Mouse (Mus musculus): Measurements from ENCODE around the gene Ghr.

Gene Ghr

GRCm38 (mm10) chr15:3536309-3536900 is 46.9 kb downstream of the Ghr start:
- peak; percentile 10 for DNase-seq (ENCODE audit: low read depth, low spot score)

- no peak for DNase-seq (ENCODE audit: low read depth, low spot score)
Measured at GRCm38 (mm10) chr15:3514027-3514426, 69.3 kb downstream of the Ghr start.

- DNase-seq (ENCODE audit: low read depth, low spot score) = no peak
Measured at GRCm38 (mm10) chr15:3512380-3512779, 70.9 kb downstream of the Ghr start.

GRCm38 (mm10) chr15:3511639-3512171 is 71.6 kb downstream of the Ghr start:
- DNase-seq (ENCODE audit: low read depth, low spot score) = no peak

- DNase-seq (ENCODE audit: low read depth, low spot score) = peak; percentile 86
Measured at GRCm38 (mm10) chr15:3509089-3509488, 74.2 kb downstream of the Ghr start.

- DNase-seq (ENCODE audit: low read depth, low spot score) = no peak
Measured at GRCm38 (mm10) chr15:3507329-3507728, 76.0 kb downstream of the Ghr start.

GRCm38 (mm10) chr15:3504700-3505099 is 78.6 kb downstream of the Ghr start:
- DNase-seq (ENCODE audit: low read depth, low spot score) = no peak

- no peak for DNase-seq (ENCODE audit: low read depth, low spot score)
Measured at GRCm38 (mm10) chr15:3501683-3502082, 81.6 kb downstream of the Ghr start.

GRCm38 (mm10) chr15:3499020-3499419 is 84.3 kb downstream of the Ghr start:
- no peak for DNase-seq (ENCODE audit: low read depth, low spot score)

- DNase-seq (ENCODE audit: low read depth, low spot score) = no peak
Measured at GRCm38 (mm10) chr15:3497946-3498580, 85.2 kb downstream of the Ghr start.

GRCm38 (mm10) chr15:3490868-3491267 is 92.4 kb downstream of the Ghr start:
- DNase-seq (ENCODE audit: low read depth, low spot score) = no peak

- no peak for DNase-seq (ENCODE audit: low read depth, low spot score)
Measured at GRCm38 (mm10) chr15:3490011-3490410, 93.3 kb downstream of the Ghr start.

- no peak for DNase-seq (ENCODE audit: low read depth, low spot score)
Measured at GRCm38 (mm10) chr15:3489180-3489579, 94.1 kb downstream of the Ghr start.

GRCm38 (mm10) chr15:3488601-3489000 is 94.7 kb downstream of the Ghr start:
- no peak for DNase-seq (ENCODE audit: low read depth, low spot score)

GRCm38 (mm10) chr15:3486691-3487090 is 96.6 kb downstream of the Ghr start:
- DNase-seq (ENCODE audit: low read depth, low spot score) = peak; percentile 85

GRCm38 (mm10) chr15:3485367-3485766 is 97.9 kb downstream of the Ghr start:
- DNase-seq (ENCODE audit: low read depth, low spot score) = no peak

- DNase-seq (ENCODE audit: low read depth, low spot score) = peak; percentile 41
Measured at GRCm38 (mm10) chr15:3483451-3483850, 99.8 kb downstream of the Ghr start.

GRCm38 (mm10) chr15:3469230-3469629 is 114.1 kb downstream of the Ghr start:
- DNase-seq (ENCODE audit: low read depth, low spot score) = peak; percentile 85

- no peak for DNase-seq (ENCODE audit: low read depth, low spot score)
Measured at GRCm38 (mm10) chr15:3466608-3467007, 116.7 kb downstream of the Ghr start.

GRCm38 (mm10) chr15:3464754-3465153 is 118.5 kb downstream of the Ghr start:
- DNase-seq (ENCODE audit: low read depth, low spot score) = peak; percentile 70

- no peak for DNase-seq (ENCODE audit: low read depth, low spot score)
Measured at GRCm38 (mm10) chr15:3456543-3456942, 126.7 kb downstream of the Ghr start.

GRCm38 (mm10) chr15:3455572-3455971 is 127.7 kb downstream of the Ghr start:
- no peak for DNase-seq (ENCODE audit: low read depth, low spot score)

GRCm38 (mm10) chr15:3452080-3452752 is 131.1 kb downstream of the Ghr start:
- DNase-seq (ENCODE audit: low read depth, low spot score) = no peak
